Mouse (Mus musculus) naive thymus-derived CD4-positive, alpha-beta T cell, adult 5 months (primary cell): ENCODE measurements around the gene H13. TPM values are rescaled to one million over a fixed set of nuclear protein-coding genes. Genes with fewer than 3 reads are reported as not detected.

Experiments
- polyA plus RNA-seq: library from polyadenylated mRNA; unstranded; fragments of 100-300 nt; shearing (Covaris generic); gene quantifications from one replicate; pipeline ENCODE4 v1.2.1, GENCODE M21; 2017

The H13 gene
- polyA plus RNA-seq = 176 TPM

DNA sequence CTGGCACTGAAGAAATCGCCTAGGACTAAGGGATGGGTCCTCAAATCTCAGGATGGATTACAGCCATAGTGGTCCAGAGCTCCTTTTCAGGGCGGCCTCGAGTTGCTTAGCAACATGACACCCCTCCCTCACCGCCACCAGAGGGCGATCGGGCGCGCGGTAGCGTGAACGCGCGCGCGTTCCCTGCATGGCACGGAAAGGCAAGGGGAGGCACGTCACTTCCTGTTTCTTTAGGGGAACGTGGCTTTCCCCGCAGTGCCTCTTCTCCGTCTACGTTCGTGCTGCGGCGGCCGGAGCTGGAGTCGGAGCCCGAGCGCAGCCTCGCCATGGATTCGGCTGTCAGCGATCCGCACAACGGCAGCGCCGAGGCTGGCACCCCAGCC lies at the start of gene H13:
Gene H13, plus strand, starts transcription at position 206 of the 383 bp plus-strand sequence.

GRCm38 (mm10) chr2:152622953-152623352 lies 46.3 kb upstream of the H13 start, which contains the start of gene Defb25:
TSS of gene Defb25 (minus strand) at chr2:152623053.

DNA sequence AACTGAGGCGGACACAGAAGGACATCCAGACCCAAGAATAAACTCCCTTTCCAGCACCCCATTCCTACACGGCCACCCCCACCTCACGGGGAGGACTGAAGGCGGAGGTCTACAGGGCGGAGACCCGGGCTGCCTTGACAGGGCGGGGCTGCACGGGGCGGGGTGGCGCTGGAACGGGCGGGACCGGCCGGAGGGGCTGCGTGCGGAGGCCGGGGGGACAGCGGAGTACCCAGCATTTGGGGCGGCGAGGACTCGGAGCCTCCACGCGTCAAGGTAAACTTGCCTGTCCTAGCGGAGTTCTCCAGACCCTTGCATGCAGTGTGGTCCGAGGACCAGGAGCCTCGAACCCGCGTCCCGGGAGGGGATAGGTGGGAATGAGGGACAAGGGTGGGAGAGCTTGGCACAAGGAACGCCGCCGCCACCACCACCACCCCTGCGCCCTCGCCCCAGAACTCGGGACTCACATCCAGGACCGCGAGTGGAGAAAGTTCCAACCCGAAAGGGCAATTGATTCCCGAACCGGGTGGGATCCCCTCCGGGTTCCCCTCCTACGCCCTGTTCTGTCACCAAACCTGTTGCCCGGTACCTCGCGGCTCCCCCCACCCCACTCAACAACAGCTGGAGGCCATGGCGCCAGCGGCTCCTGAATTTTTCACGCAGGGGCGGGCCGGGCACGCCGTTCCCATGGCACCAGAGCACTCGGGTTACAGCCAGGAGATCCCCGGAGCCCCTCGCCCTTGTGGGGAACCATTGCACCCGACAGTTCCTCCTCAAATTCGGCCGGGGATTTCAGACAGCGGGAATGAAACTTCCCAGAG lies 42.3 kb upstream of the H13 start, which contains the start of gene Rem1:
Gene Rem1, plus strand, starts transcription at position 178 of the 818 bp plus-strand sequence.

DNA sequence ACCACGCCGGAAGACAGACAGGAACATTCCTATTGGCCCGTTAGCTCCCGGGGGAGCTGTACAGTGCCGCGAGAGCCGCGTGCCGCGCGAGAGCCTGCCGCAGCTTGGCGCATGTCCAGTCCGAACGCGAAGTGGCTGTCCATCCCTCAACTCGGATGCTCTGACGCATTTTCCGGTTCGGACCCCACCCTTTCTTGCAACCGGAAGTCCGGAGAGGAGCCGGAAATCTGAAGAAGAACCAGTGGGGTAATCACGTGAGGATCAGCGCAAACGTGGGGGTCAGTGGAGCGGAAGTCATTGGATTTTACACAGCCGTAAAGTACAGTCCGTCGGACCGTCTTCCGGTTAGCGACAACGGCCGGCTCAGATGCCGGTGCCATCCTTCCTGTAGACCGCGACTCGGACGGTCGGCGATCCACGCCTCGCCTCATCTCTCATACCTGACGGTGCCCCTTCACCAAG lies 17.6 kb downstream of the H13 start, which contains the start of gene Mcts2:
Gene Mcts2, plus strand, starts transcription at position 230 of the 462 bp plus-strand sequence.

DNA sequence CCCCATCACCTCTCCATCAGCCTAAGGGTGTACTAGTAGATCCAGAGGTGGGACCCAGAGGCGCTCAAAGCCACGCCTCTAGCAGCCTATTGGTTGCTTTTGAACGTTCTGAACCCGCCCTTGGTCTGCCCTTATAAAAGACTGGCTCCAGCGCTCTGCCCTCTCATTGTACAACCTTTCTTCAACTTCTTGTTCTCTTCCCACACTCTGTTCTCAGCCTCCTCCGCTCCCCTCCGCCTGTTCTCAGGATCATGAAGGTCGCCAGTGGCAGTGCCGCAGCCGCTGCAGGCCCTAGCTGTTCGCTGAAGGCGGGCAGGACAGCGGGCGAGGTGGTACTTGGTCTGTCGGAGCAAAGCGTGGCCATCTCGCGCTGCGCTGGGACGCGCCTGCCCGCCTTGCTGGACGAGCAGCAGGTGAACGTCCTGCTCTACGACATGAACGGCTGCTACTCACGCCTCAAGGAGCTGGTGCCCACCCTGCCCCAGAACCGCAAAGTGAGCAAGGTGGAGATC lies 66.9 kb downstream of the H13 start, which contains the start of gene Id1:
Gene Id1, plus strand, starts transcription at position 162 of the 512 bp plus-strand sequence.

DNA sequence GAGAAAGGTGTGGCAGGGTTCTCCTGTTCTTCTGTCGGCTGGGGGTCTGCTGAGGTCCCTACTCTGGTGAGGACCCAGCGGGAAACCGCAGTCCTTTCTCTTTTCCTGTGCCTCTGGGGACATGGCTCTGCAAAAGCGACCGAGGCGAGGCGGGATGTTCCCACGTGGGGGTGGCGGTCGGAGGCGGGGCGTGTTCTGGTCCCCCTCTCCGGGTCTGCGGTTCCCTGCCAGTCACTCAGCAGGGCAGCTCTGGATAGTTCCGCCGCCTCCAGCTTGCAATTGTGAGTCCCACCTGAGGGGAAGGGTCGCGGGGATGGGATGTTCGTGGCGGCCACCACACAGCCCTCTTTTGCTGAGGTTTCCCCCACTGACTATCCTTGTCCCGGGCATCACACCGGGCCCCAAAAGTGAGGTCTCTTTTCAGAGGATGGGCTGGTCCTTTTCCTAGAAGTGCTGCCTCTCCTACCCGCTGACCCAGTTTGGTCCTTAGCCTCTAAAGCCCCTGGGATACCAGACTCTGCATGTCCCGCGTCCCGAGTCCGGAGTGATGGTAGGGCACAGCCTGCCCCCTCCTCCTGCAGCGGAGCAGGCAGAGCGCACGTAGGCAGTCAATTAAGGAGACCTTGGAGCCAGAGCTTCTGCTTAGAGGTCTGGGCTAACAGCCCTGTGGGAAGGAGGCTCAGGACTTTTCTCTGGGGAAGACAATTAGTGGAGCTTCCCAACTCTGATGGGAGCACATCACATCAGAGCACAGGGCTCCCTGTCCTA lies 84.9 kb downstream of the H13 start, which contains the start of gene Cox4i2:
Gene Cox4i2, plus strand, starts transcription at position 230 of the 768 bp plus-strand sequence.

Other genes starting within 250 kb of the H13 start
- gene Defb23, start 204.8 kb upstream of the H13 start, polyA plus RNA-seq = not detected
- gene Defb20, start 192.4 kb upstream of the H13 start, polyA plus RNA-seq = not detected
- gene Defb22, start 179.3 kb upstream of the H13 start, polyA plus RNA-seq = not detected
- not detected for gene Defb26, start 157.8 kb upstream of the H13 start, polyA plus RNA-seq
- not detected for gene Defb28, start 151.2 kb upstream of the H13 start, polyA plus RNA-seq
- gene Defb29, start 129.4 kb upstream of the H13 start, polyA plus RNA-seq = not detected
- gene Gm17416, start 100.1 kb upstream of the H13 start, polyA plus RNA-seq = not detected
- gene Defb21, start 96.7 kb upstream of the H13 start, polyA plus RNA-seq = not detected
- not detected for gene Defb19, start 89.1 kb upstream of the H13 start, polyA plus RNA-seq
- gene Defb45, start 70.1 kb upstream of the H13 start, polyA plus RNA-seq = not detected
- not detected for gene Defb36, start 65.1 kb upstream of the H13 start, polyA plus RNA-seq
- not detected for gene Defb25, start 46.4 kb upstream of the H13 start, polyA plus RNA-seq
- not detected for gene Rem1, start 42.5 kb upstream of the H13 start, polyA plus RNA-seq
- gene Mcts2, start 17.6 kb downstream of the H13 start, polyA plus RNA-seq = 5.4 TPM
- not detected for gene Id1, start 66.8 kb downstream of the H13 start, polyA plus RNA-seq
- not detected for gene Cox4i2, start 84.7 kb downstream of the H13 start, polyA plus RNA-seq
- 12.0 TPM for gene Bcl2l1, start 162.3 kb downstream of the H13 start, polyA plus RNA-seq
- gene Tpx2, start 178.5 kb downstream of the H13 start, polyA plus RNA-seq = 0.85 TPM
- gene Mylk2, start 241.9 kb downstream of the H13 start, polyA plus RNA-seq = not detected